Mouse (Mus musculus): ENCODE data around the gene Fam219a. TPM values are rescaled to one million over a fixed set of nuclear protein-coding genes. Genes with fewer than 3 reads are reported as not detected.
A peak's percentile ranks its signal among the peaks of the same experiment; 100 is the strongest.

The Fam219a gene
- total RNA-seq, 2 experiments from 2014 or later: 19.3 to 20.4 TPM

- DNase-seq: no peak
- intact Hi-C loops (cut with DNase I): no loop called here
Observed at GRCm38 (mm10) chr4:41556311-41556953, 12.9 kb downstream of the Fam219a start.

GRCm38 (mm10) chr4:41554994-41555663 lies 14.2 kb downstream of the Fam219a start:
- peak; percentile 58 to 76 for DNase-seq
- intact Hi-C loops (cut with DNase I): loop anchor here (5.0 kb wide), 1 partner anchor 152 kb away; no protein-coding TSS in a partner anchor

- intact Hi-C loops (cut with DNase I): loop anchor here (2.0 to 5.0 kb wide), 3 partner anchors 62 to 154 kb away; no protein-coding TSS in a partner anchor
- no peak for DNase-seq
Observed at GRCm38 (mm10) chr4:41553116-41553515, 16.2 kb downstream of the Fam219a start.

- intact Hi-C loops (cut with DNase I): loop anchor here (2.0 to 5.0 kb wide), 3 partner anchors 62 to 155 kb away; no protein-coding TSS in a partner anchor
Observed at GRCm38 (mm10) chr4:41552529-41552928, 16.8 kb downstream of the Fam219a start.

GRCm38 (mm10) chr4:41547086-41547485 lies 22.3 kb downstream of the Fam219a start:
- intact Hi-C loops (cut with DNase I): no loop called here

More at GRCm38 (mm10) chr4:41552529-41552928, 16.8 kb downstream of the Fam219a start:
- DNase-seq: peak; percentile 60 to 78

GRCm38 (mm10) chr4:41545985-41546384 lies 23.4 kb downstream of the Fam219a start:
- intact Hi-C loops (cut with DNase I): no loop called here

More at GRCm38 (mm10) chr4:41547086-41547485, 22.3 kb downstream of the Fam219a start:
- DNase-seq: no peak

GRCm38 (mm10) chr4:41542136-41542535 lies 27.2 kb downstream of the Fam219a start:
- DNase-seq: no peak
- intact Hi-C loops (cut with DNase I): no loop called here

More at GRCm38 (mm10) chr4:41545985-41546384, 23.4 kb downstream of the Fam219a start:
- DNase-seq: no peak

- DNase-seq: no peak
- intact Hi-C loops (cut with DNase I): no loop called here
Observed at GRCm38 (mm10) chr4:41534866-41535265, 34.5 kb downstream of the Fam219a start.

GRCm38 (mm10) chr4:41532420-41532819 lies 36.9 kb downstream of the Fam219a start:
- intact Hi-C loops (cut with DNase I): no loop called here
- no peak for DNase-seq

GRCm38 (mm10) chr4:41527996-41528395 lies 41.3 kb downstream of the Fam219a start:
- intact Hi-C loops (cut with DNase I): loop anchor here (10.0 kb wide), 1 partner anchor 87 kb away; no protein-coding TSS in a partner anchor
- peak; percentile 40 to 56 for DNase-seq

GRCm38 (mm10) chr4:41527076-41527475 lies 42.3 kb downstream of the Fam219a start:
- DNase-seq: no peak
- intact Hi-C loops (cut with DNase I): loop anchor here (10.0 kb wide), 1 partner anchor 88 kb away; no protein-coding TSS in a partner anchor

GRCm38 (mm10) chr4:41526553-41526952 lies 42.8 kb downstream of the Fam219a start:
- intact Hi-C loops (cut with DNase I): loop anchor here (10.0 kb wide), 1 partner anchor 88 kb away; no protein-coding TSS in a partner anchor

GRCm38 (mm10) chr4:41524829-41525228 lies 44.5 kb downstream of the Fam219a start:
- intact Hi-C loops (cut with DNase I): loop anchor here (5.0 to 10.0 kb wide), 3 partner anchors 90 to 182 kb away; no protein-coding TSS in a partner anchor
- no peak for DNase-seq

More at GRCm38 (mm10) chr4:41526553-41526952, 42.8 kb downstream of the Fam219a start:
- DNase-seq: no peak

- intact Hi-C loops (cut with DNase I): loop anchor here (5.0 to 10.0 kb wide), 3 partner anchors 91 to 183 kb away; no protein-coding TSS in a partner anchor
- no peak for DNase-seq
Observed at GRCm38 (mm10) chr4:41523839-41524238, 45.5 kb downstream of the Fam219a start.

GRCm38 (mm10) chr4:41522788-41523187 lies 46.5 kb downstream of the Fam219a start:
- no peak for DNase-seq
- intact Hi-C loops (cut with DNase I): loop anchor here (5.0 to 10.0 kb wide), 3 partner anchors 92 to 185 kb away; no protein-coding TSS in a partner anchor

GRCm38 (mm10) chr4:41522136-41522535 lies 47.2 kb downstream of the Fam219a start:
- intact Hi-C loops (cut with DNase I): loop anchor here (5.0 to 10.0 kb wide), 3 partner anchors 93 to 185 kb away; no protein-coding TSS in a partner anchor
- DNase-seq: no peak

- intact Hi-C loops (cut with DNase I): loop anchor here (5.0 to 10.0 kb wide), 3 partner anchors 94 to 187 kb away; no protein-coding TSS in a partner anchor
- DNase-seq: no peak
Observed at GRCm38 (mm10) chr4:41520641-41521040, 48.7 kb downstream of the Fam219a start.

- DNase-seq: no peak
- intact Hi-C loops (cut with DNase I): no loop called here
Observed at GRCm38 (mm10) chr4:41519195-41519594, 50.1 kb downstream of the Fam219a start.

- intact Hi-C loops (cut with DNase I): no loop called here
- no peak for DNase-seq
Observed at GRCm38 (mm10) chr4:41518349-41518748, 51.0 kb downstream of the Fam219a start.

GRCm38 (mm10) chr4:41517233-41517632 lies 52.1 kb downstream of the Fam219a start, which contains the start of gene 1110017D15Rik:
Gene 1110017D15Rik, minus strand, starts transcription at chr4:41517333.
- DNase-seq: no peak
- intact Hi-C loops (cut with DNase I): no loop called here

GRCm38 (mm10) chr4:41513714-41514113 lies 55.6 kb downstream of the Fam219a start:
- DNase-seq: no peak
- intact Hi-C loops (cut with DNase I): no loop called here

Data from gastrocnemius, postnatal 36 days (tissue).